Mouse (Mus musculus): Measurements from ENCODE around the gene Rasal3.

GRCm38 (mm10) chr17:32348406-32348805 lies 55.0 kb downstream of the Rasal3 start:
- TF ChIP-seq CTCF (IDR thresholded peaks at IDR 0.05; ENCODE audit: low read depth, low read length), result no peak
- TF ChIP-seq POLR2A (IDR thresholded peaks at IDR 0.05; ENCODE audit: insufficient read depth, low read length), result no peak
